Mouse (Mus musculus) myocyte (in vitro differentiated cells): ENCODE data around the gene Tpsb2. TPM values are rescaled to one million over a fixed set of nuclear protein-coding genes. Genes with fewer than 3 reads are reported as not detected.

ENCODE experiments used
- H3K27me3 ChIP-seq: one replicate; pipeline ENCODE4 v1.6.1; 2011; ENCODE audit not compliant: control insufficient read depth, insufficient read depth, insufficient read length
- H3K36me3 ChIP-seq: one replicate; pipeline ENCODE4 v1.6.1; 2011; ENCODE audit not compliant: control insufficient read depth, insufficient read depth
- H3K4me2 ChIP-seq: one replicate; pipeline ENCODE4 v1.6.1; 2011; ENCODE audit warnings: low read depth, control low read depth
- H3K4me3 ChIP-seq: one replicate; pipeline ENCODE4 v1.5.1; 2011; ENCODE audit warnings: mild to moderate bottlenecking, control low read depth, moderate library complexity
- H3K79me2 ChIP-seq: one replicate; pipeline ENCODE4 v1.6.1; 2011; ENCODE audit not compliant: control insufficient read depth, insufficient read depth
- H3ac ChIP-seq: one replicate; pipeline ENCODE4 v1.6.1; 2011; ENCODE audit not compliant: control insufficient read depth, insufficient read length
- CEBPB ChIP-seq: IDR thresholded peaks from 2 replicates; pipeline ENCODE4 v1.6.1; 2011; ENCODE audit warnings: mild to moderate bottlenecking, moderate library complexity; ENCODE audit not compliant: poor library complexity, insufficient read depth, severe bottlenecking
- E2F4 ChIP-seq: IDR thresholded peaks from one replicate; pipeline ENCODE4 v1.6.1; 2011; ENCODE audit warnings: mild to moderate bottlenecking, control low read depth, moderate library complexity; ENCODE audit not compliant: insufficient read depth
- MAX ChIP-seq: IDR thresholded peaks from one replicate; pipeline ENCODE4 v1.6.1; 2011; ENCODE audit warnings: low read depth, mild to moderate bottlenecking, control low read depth
- MYOD1 ChIP-seq, 3 experiments: IDR thresholded peaks; one replicate each; pipeline ENCODE4 v1.6.1; 2011; ENCODE audit warnings: control low read depth in 2 of 3, low read depth in 2 of 3, mild to moderate bottlenecking in 2 of 3, moderate library complexity in 1 of 3; ENCODE audit not compliant: insufficient read length in 2 of 3, control insufficient read depth in 1 of 3
- MYOG ChIP-seq, 3 experiments: IDR thresholded peaks; one replicate each; pipeline ENCODE4 v1.6.1; 2011; ENCODE audit warnings: control low read depth in 2 of 3, low read depth in 2 of 3, mild to moderate bottlenecking in 2 of 3; ENCODE audit not compliant: insufficient read length in 2 of 3, control insufficient read depth in 1 of 3, insufficient read depth in 1 of 3
- POLR2A ChIP-seq: IDR thresholded peaks from one replicate; pipeline ENCODE4 v1.6.1; 2011; ENCODE audit warnings: low read depth, mild to moderate bottlenecking, control low read depth, moderate library complexity; ENCODE audit not compliant: insufficient read length
- POLR2AphosphoS2 ChIP-seq: IDR thresholded peaks from one replicate; pipeline ENCODE4 v1.6.1; 2011; ENCODE audit warnings: low read depth, control low read depth; ENCODE audit not compliant: insufficient read length
- REST ChIP-seq: IDR thresholded peaks from one replicate; pipeline ENCODE4 v1.6.1; 2011; ENCODE audit warnings: mild to moderate bottlenecking, control low read depth, moderate library complexity; ENCODE audit not compliant: insufficient read depth, insufficient read length
- SRF ChIP-seq: IDR thresholded peaks from one replicate; pipeline ENCODE4 v1.6.1; 2011; ENCODE audit warnings: low read depth; ENCODE audit not compliant: control insufficient read depth, insufficient read length
- TCF12 ChIP-seq: IDR thresholded peaks from one replicate; pipeline ENCODE4 v1.6.1; 2011; ENCODE audit warnings: mild to moderate bottlenecking, control low read depth; ENCODE audit not compliant: poor library complexity, insufficient read depth, severe bottlenecking
- TCF3 ChIP-seq: IDR thresholded peaks from one replicate; pipeline ENCODE4 v1.6.1; 2011; ENCODE audit warnings: low read depth, control low read depth; ENCODE audit not compliant: insufficient read length
- USF1 ChIP-seq: IDR thresholded peaks from one replicate; pipeline ENCODE4 v1.6.1; 2011; ENCODE audit warnings: low read depth, mild to moderate bottlenecking, control low read depth, moderate library complexity
- polyA plus RNA-seq: library from polyadenylated mRNA; unstranded; fragments of >200 nt; fragmentation: generic; extraction: Trizol; gene quantifications from one replicate; pipeline ENCODE4 v1.2.1, GENCODE M21; 2012; ENCODE audit warnings: missing spikeins

Gene Tpsb2
- polyA plus RNA-seq, 1 experiment: not detected

DNA sequence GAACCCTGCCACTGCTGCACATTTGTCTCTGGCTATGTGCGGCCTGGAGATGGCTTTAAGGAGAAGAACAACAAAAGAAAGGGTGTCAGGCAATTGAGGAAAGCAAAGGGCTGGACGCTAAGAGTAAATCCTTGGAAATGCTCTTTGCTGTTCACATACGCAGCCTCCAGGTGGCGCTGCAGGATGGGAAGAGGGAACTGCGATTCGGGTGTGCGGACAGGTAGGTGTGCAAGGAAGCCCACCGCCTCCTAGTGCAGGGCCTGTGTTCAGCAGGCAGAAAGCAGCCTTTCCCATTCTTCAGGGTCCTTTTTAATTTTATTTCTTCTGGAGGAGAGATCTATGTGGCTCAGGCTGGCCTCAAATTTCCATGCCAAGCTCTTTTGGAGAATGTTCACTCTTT lies 32.2 kb upstream of the Tpsb2 start:
- Histone ChIP-seq H3K4me2 (no peak overlapping the region), H3K27me3 (peaks cover 41% of the 10 kb centered on the region), H3K79me2 (no peaks in the 10 kb centered on the region), H3K36me3 (no peaks in the 10 kb centered on the region), H3K4me3 (no peak overlapping the region), H3ac (no peak overlapping the region)
- TF ChIP-seq CEBPB (no peak), TCF12 (no peak), REST (no peak), E2F4 (no peak), MAX (no peak), USF1 (no peak), POLR2AphosphoS2 (no peak), MYOD1 (IDR thresholded peaks at IDR 0.05; ENCODE audit: control insufficient read depth in 1 of 3, insufficient read length in 2 of 3, low read depth in 2 of 3) (no peak), TCF3 (no peak), MYOG (IDR thresholded peaks at IDR 0.05; ENCODE audit: control insufficient read depth in 1 of 3, insufficient read depth in 1 of 3, insufficient read length in 2 of 3, low read depth in 2 of 3) (no peak), POLR2A (no peak), SRF (no peak)

DNA sequence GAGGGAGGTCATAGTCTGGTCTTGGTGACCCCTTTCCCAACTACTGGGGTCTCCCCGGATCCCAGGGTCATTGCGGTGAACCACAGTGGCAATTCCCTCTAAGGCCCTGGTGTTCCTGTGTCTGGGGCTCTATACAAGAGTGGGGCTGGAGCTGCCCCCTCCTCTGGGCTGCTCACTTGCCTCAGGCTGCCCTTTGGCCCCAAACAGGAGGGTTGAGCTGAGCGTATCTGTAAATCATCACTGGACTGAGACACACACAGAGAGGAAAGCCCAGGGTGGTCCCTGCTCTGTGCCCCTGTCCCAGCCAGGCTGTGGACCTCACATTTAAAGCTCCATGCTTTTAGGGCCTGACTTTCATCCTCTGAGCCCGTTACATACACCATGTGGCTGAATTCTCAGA lies 27.9 kb upstream of the Tpsb2 start:
- no peaks in the 10 kb centered on the region for H3K79me2 ChIP-seq
- H3K4me3 ChIP-seq: no peak overlapping the region
- no peak for TF ChIP-seq CEBPB
- TF ChIP-seq TCF12: no peak
- TF ChIP-seq TCF3: no peak
- no peak for TF ChIP-seq POLR2A
- TF ChIP-seq SRF: no peak
- no peak for TF ChIP-seq E2F4
- no peak for TF ChIP-seq USF1
- TF ChIP-seq MYOG (IDR thresholded peaks at IDR 0.05; ENCODE audit: control insufficient read depth in 1 of 3, insufficient read depth in 1 of 3, insufficient read length in 2 of 3, low read depth in 2 of 3): no peak
- no peak for TF ChIP-seq REST
- no peak overlapping the region for H3ac ChIP-seq
- no peaks in the 10 kb centered on the region for H3K36me3 ChIP-seq
- peaks cover 15% of the 10 kb centered on the region for H3K27me3 ChIP-seq
- no peak overlapping the region for H3K4me2 ChIP-seq

DNA sequence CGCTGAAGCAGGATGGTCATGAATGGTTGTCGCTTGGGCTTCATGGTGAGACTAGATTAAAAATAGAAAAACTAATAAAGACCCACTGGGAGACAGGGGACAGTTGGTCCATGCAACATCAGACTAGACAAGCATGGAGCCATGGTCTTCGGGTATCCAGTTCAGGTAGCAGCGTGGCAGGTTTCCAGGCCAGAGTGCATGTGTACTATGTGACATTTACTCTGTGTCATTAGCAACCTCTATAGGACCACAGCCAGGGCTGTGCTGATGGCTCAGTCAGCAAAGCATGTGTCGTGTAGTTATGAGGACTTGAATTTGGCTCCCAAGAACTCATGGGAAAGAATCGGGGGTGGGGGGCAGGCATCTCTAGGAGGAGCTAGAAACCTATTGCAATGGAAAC lies 26.1 kb upstream of the Tpsb2 start:
- TF ChIP-seq USF1 (no peak), MYOG (IDR thresholded peaks at IDR 0.05; ENCODE audit: control insufficient read depth in 1 of 3, insufficient read depth in 1 of 3, insufficient read length in 2 of 3, low read depth in 2 of 3) (no peak), POLR2A (no peak), TCF3 (no peak), CEBPB (no peak), REST (no peak), SRF (no peak), MAX (no peak), TCF12 (no peak), POLR2AphosphoS2 (no peak), MYOD1 (IDR thresholded peaks at IDR 0.05; ENCODE audit: control insufficient read depth in 1 of 3, insufficient read length in 2 of 3, low read depth in 2 of 3) (no peak)
- no peak overlapping the region for H3K4me2 ChIP-seq
- H3K4me3 ChIP-seq: no peak overlapping the region

DNA sequence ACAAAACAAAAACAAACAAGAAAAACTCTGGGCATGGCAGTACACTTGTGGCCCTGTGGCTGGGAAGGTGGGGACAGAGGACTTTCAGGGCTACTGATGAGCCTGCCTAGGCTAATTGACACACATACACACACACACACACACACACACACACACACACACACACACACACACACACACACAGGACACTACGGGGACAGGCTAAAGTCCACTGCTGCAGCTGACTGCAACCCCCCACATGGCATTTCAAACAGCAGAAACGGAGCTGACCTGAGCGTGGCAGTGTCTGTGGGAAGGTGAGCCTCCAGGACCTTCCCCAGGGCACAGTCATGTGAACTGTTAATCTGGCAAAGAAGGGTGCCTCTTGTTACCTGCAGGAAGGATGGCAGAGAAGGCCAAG lies 24.6 kb upstream of the Tpsb2 start:
- Histone ChIP-seq H3ac (no peak overlapping the region), H3K79me2 (no peaks in the 10 kb centered on the region), H3K27me3 (peaks cover 9% of the 10 kb centered on the region), H3K4me2 (no peak overlapping the region), H3K36me3 (no peaks in the 10 kb centered on the region), H3K4me3 (no peak overlapping the region)
- TF ChIP-seq TCF3 (no peak), TCF12 (no peak), E2F4 (no peak), USF1 (no peak), MYOD1 (IDR thresholded peaks at IDR 0.05; ENCODE audit: control insufficient read depth in 1 of 3, insufficient read length in 2 of 3, low read depth in 2 of 3) (no peak), POLR2A (no peak), MAX (no peak), CEBPB (no peak), POLR2AphosphoS2 (no peak), REST (no peak), MYOG (IDR thresholded peaks at IDR 0.05; ENCODE audit: control insufficient read depth in 1 of 3, insufficient read depth in 1 of 3, insufficient read length in 2 of 3, low read depth in 2 of 3) (no peak), SRF (no peak)

More for the DNA sequence above, 26.1 kb upstream of the Tpsb2 start:
- Histone ChIP-seq H3K36me3 (no peaks in the 10 kb centered on the region), H3ac (no peak overlapping the region), H3K79me2 (no peaks in the 10 kb centered on the region), H3K27me3 (peaks cover 9% of the 10 kb centered on the region)

DNA sequence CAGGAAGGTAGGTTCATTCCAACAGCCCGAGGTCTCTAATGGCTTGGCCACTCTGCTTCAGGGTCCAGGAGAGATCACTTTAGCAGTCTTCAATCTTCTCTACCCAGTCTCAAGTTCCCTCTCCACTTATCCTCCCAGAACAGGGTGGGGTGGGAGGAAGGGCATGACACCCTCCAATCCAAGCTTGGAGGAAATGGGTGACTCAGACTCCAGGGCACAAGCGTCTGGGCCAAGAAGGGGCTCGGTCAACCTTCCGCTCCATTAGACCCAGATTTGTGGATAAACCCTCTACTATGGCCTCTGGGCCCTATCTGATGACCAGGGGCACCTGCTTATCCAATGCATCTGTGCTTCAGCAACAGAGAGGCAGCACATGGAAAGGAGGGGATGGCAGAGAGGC lies 20.6 kb upstream of the Tpsb2 start, which contains the start of gene Tpsab1:
Tpsab1 (minus strand) TSS at position 101 of the 400 bp plus-strand sequence.
- H3ac ChIP-seq: no peak within 1 kb of the TSS
- TF ChIP-seq E2F4 (no peak), MYOD1 (IDR thresholded peaks at IDR 0.05; ENCODE audit: control insufficient read depth in 1 of 3, insufficient read length in 2 of 3, low read depth in 2 of 3) (no peak), TCF12 (no peak), SRF (no peak), POLR2A (no peak), USF1 (no peak), CEBPB (no peak), POLR2AphosphoS2 (no peak)
- no peak within 1 kb of the TSS for H3K4me2 ChIP-seq
- H3K79me2 ChIP-seq: no peaks in the 10 kb centered on the region
- peaks cover 15% of the 10 kb centered on the region for H3K27me3 ChIP-seq
- H3K4me3 ChIP-seq: no peak within 1 kb of the TSS
- H3K36me3 ChIP-seq: no peaks in the 10 kb centered on the region
